Mouse (Mus musculus) hindbrain, embryonic 12.5 days (tissue): ENCODE measurements around the gene Pglyrp3. TPM values are rescaled to one million over a fixed set of nuclear protein-coding genes. Genes with fewer than 3 reads are reported as not detected.
"Not testable (repeated sequence)": the region's sequence is repeated elsewhere in the genome, so short reads cannot be mapped to it uniquely, and the experiment has no call there.

Experiments
- ATAC-seq: fragments of 200-750 bp; cut with Nextera tagmentation; 2 replicates; pipeline ENCODE4 v1.8.0; 2017; ENCODE audit warnings: moderate TSS enrichment; ENCODE audit not compliant: low FRiP score
- H3K27ac ChIP-seq: fragments of 300-500 bp; sonication (generic); 2 replicates; pipeline ENCODE4 v1.5.1; 2016; ENCODE audit warnings: mild to moderate bottlenecking
- H3K27me3 ChIP-seq: fragments of 300-500 bp; sonication (generic); 2 replicates; pipeline ENCODE4 v1.6.1; 2016; ENCODE audit warnings: mild to moderate bottlenecking
- H3K36me3 ChIP-seq: fragments of 300-500 bp; sonication (generic); 2 replicates; pipeline ENCODE4 v1.6.1; 2016; ENCODE audit warnings: mild to moderate bottlenecking
- H3K4me1 ChIP-seq: fragments of 300-500 bp; sonication (generic); 2 replicates; pipeline ENCODE4 v1.6.1; 2016
- H3K4me2 ChIP-seq: fragments of 300-500 bp; sonication (generic); replicated peaks from 2 replicates; pipeline ENCODE4 v1.6.1; 2016; ENCODE audit warnings: mild to moderate bottlenecking
- H3K4me3 ChIP-seq: fragments of 300-500 bp; sonication (generic); 2 replicates; pipeline ENCODE4 v1.5.1; 2016; ENCODE audit warnings: mild to moderate bottlenecking
- H3K9ac ChIP-seq: fragments of 300-500 bp; sonication (generic); 2 replicates; pipeline ENCODE4 v1.6.1; 2016; ENCODE audit warnings: mild to moderate bottlenecking, moderate library complexity
- H3K9me3 ChIP-seq: fragments of 300-500 bp; sonication (generic); replicated peaks from 2 replicates; pipeline ENCODE4 v1.6.1; 2016; ENCODE audit warnings: mild to moderate bottlenecking
- WGBS: fragments of 180-500 bp; shearing (Covaris S2); methylation state at CpG from one replicate; pipeline ENCODE4 v1.1.7; 2016; 5-methylcytosine and 5-hydroxymethylcytosine counted together
- microRNA-seq: library from miRNA; unstranded; fragments of <30 nt; microRNA quantifications from one replicate; pipeline ENCODE4, GENCODE M21; 2017
- polyA plus RNA-seq: library from polyadenylated mRNA; unstranded; fragments of >200 nt; fragmentation: Nextera tagmentation; extraction: Ambion mirVana; gene quantifications from 2 replicates; pipeline ENCODE4 v1.2.1, GENCODE M21; 2016

Pglyrp3 gene
- polyA plus RNA-seq: not detected in 2 replicates

- Histone ChIP-seq H3K9ac (no peak within 1 kb of the TSS), H3K27ac (no peak within 1 kb of the TSS), H3K36me3 (no peaks in the 10 kb centered on the region), H3K4me3 (no peak within 1 kb of the TSS), H3K27me3 (no peaks in the 10 kb centered on the region), H3K4me2 (no peak within 1 kb of the TSS), H3K9me3 (no peaks in the 10 kb centered on the region), H3K4me1 (no peaks in the 10 kb centered on the region)
- ATAC-seq: no peak
- 70% methylated on average over 1 of the region's 1 CpGs for WGBS
These were observed at the start of gene Pglyrp3 for GRCm38 (mm10) chr3:92014283-92014682. Gene Pglyrp3 (plus strand): TSS chr3:92014583.

GRCm38 (mm10) chr3:92011001-92011400 is 3.4 kb upstream of the Pglyrp3 start:
- no peaks in the 10 kb centered on the region for H3K9me3 ChIP-seq
- no peak overlapping the region for H3K4me2 ChIP-seq
- no peaks in the 10 kb centered on the region for H3K27me3 ChIP-seq
- H3K4me1 ChIP-seq: no peaks in the 10 kb centered on the region
- no peak for ATAC-seq
- H3K27ac ChIP-seq: no peak overlapping the region
- H3K9ac ChIP-seq: no peak overlapping the region
- WGBS: 87% methylated on average over 1 of the region's 1 CpGs
- no peaks in the 10 kb centered on the region for H3K36me3 ChIP-seq
- no peak overlapping the region for H3K4me3 ChIP-seq

GRCm38 (mm10) chr3:92024541-92024940 is 10.2 kb downstream of the Pglyrp3 start:
- H3K4me2 ChIP-seq: peak overlapping the region; percentile 35
- not testable (repeated sequence) for H3K9ac ChIP-seq, H3K4me3 ChIP-seq, H3K9me3 ChIP-seq, H3K36me3 ChIP-seq, ATAC-seq, H3K4me1 ChIP-seq, H3K27me3 ChIP-seq, H3K27ac ChIP-seq
- WGBS: 55% methylated on average over 24 of the region's 24 CpGs

- no peak overlapping the region for H3K9ac ChIP-seq
- H3K4me2 ChIP-seq: no peak overlapping the region
- ATAC-seq: no peak
- H3K36me3 ChIP-seq: no peaks in the 10 kb centered on the region
- H3K9me3 ChIP-seq: no peaks in the 10 kb centered on the region
- H3K4me3 ChIP-seq: no peak overlapping the region
- no peak overlapping the region for H3K27ac ChIP-seq
- 48% methylated on average over 2 of the region's 2 CpGs for WGBS
- no peaks in the 10 kb centered on the region for H3K27me3 ChIP-seq
- H3K4me1 ChIP-seq: no peaks in the 10 kb centered on the region
These were observed 18.8 kb downstream of the Pglyrp3 start for GRCm38 (mm10) chr3:92033203-92033602.

- ATAC-seq: no peak
- Histone ChIP-seq H3K36me3 (no peaks in the 10 kb centered on the region), H3K27ac (no peak overlapping the region), H3K9ac (no peak overlapping the region), H3K4me2 (no peak overlapping the region), H3K9me3 (no peaks in the 10 kb centered on the region), H3K4me1 (no peaks in the 10 kb centered on the region), H3K27me3 (no peaks in the 10 kb centered on the region), H3K4me3 (no peak overlapping the region)
- 52% methylated on average over 1 of the region's 1 CpGs for WGBS
These were observed 19.5 kb downstream of the Pglyrp3 start for GRCm38 (mm10) chr3:92033892-92034291.

GRCm38 (mm10) chr3:92050382-92051054 is 36.1 kb downstream of the Pglyrp3 start:
- WGBS: 49% methylated on average over 6 of the region's 6 CpGs
- H3K27me3 ChIP-seq: no peaks in the 10 kb centered on the region
- H3K36me3 ChIP-seq: no peaks in the 10 kb centered on the region
- H3K4me3 ChIP-seq: no peak overlapping the region
- ATAC-seq: no peak
- H3K4me2 ChIP-seq: no peak overlapping the region
- H3K9me3 ChIP-seq: no peaks in the 10 kb centered on the region
- H3K4me1 ChIP-seq: no peaks in the 10 kb centered on the region
- no peak overlapping the region for H3K27ac ChIP-seq
- no peak overlapping the region for H3K9ac ChIP-seq

GRCm38 (mm10) chr3:92080462-92081284 is 66.3 kb downstream of the Pglyrp3 start:
- WGBS: under 1% methylated on average over 62 of the region's 82 CpGs
- Histone ChIP-seq H3K27me3 (peaks cover 20% of the 10 kb centered on the region), H3K27ac (peak overlapping the region; percentile 95), H3K4me3 (peak overlapping the region; percentile 72), H3K4me1 (peaks cover 8% of the 10 kb centered on the region; the same call in 1 of the 2 replicates), H3K4me2 (peak overlapping the region; percentile 90), H3K9ac (peak overlapping the region; percentile 80), H3K9me3 (no peaks in the 10 kb centered on the region), H3K36me3 (no peaks in the 10 kb centered on the region)
- peak; percentile 83 for ATAC-seq

Small RNAs within 50 kb of the gene (microRNA-seq; reads per million reads assigned to microRNA genes)
- not detected for gene Gm23697
- not detected for gene Gm25145

Other genes starting within 250 kb of the Pglyrp3 start
- 7.0 and 8.0 TPM in 2 replicates for gene Lor, start 68.6 kb downstream of the Pglyrp3 start, polyA plus RNA-seq
- not detected in 2 replicates for gene Prr9, start 109.4 kb downstream of the Pglyrp3 start, polyA plus RNA-seq
- gene Lelp1, start 128.2 kb downstream of the Pglyrp3 start, polyA plus RNA-seq: not detected in 2 replicates
- gene Sprr2a1, start 201.2 kb downstream of the Pglyrp3 start, polyA plus RNA-seq: not detected in 2 replicates
- 0.34 and 0.80 TPM in 2 replicates for gene Sprr2a2, start 201.3 kb downstream of the Pglyrp3 start, polyA plus RNA-seq